Comparison of ENCODE assay signal across 19 mouse cellular contexts in genomic region chrX:166497771-166498170, GRCm38 (mm10). TPM values are rescaled to one million over a fixed set of nuclear protein-coding genes. Genes with fewer than 3 reads are reported as not detected.
DNase-seq lines count a peak whose midpoint lies in the region; ATAC-seq and TF ChIP-seq lines count a peak whose summit lies in the region.
"Had no signal": no experiment of that assay in that cellular context is flagged by ENCODE, and none has a peak within 500 bp of the region (broad histone marks: within the 10 kb centered on the region; RNA-seq: fewer than 3 reads in every experiment).

No protein-coding gene starts in this region.

- 59% methylated on average over 4 of the region's 4 CpGs for WGBS in neural tube, embryonic 12.5 days
- 35% methylated on average over 4 of the region's 4 CpGs for WGBS in neural tube, embryonic 15.5 days

- peak overlapping the region; percentile 48; the same call in 1 of the 2 replicates for H3K27ac ChIP-seq in layer of hippocampus, adult 2 months
- no peak overlapping the region for H3K27ac ChIP-seq in neural tube, embryonic 12.5 days
- H3K27ac ChIP-seq in neural tube, embryonic 15.5 days (replicated peaks): no peak overlapping the region

- H3K36me3 ChIP-seq in neural tube, embryonic 12.5 days: no peaks in the 10 kb centered on the region
- no peaks in the 10 kb centered on the region for H3K36me3 ChIP-seq in neural tube, embryonic 15.5 days
- H3K36me3 ChIP-seq: heart, embryonic 12.5 days had no signal

- H3K4me3 ChIP-seq in layer of hippocampus, adult 2 months: no peak overlapping the region
- H3K4me3 ChIP-seq in neural tube, embryonic 12.5 days: no peak overlapping the region
- no peak overlapping the region for H3K4me3 ChIP-seq in neural tube, embryonic 15.5 days (replicated peaks)
- H3K4me3 ChIP-seq: erythroblast, embryonic 14.5 days; heart, embryonic 12.5 days had no signal

- 0 out of 2 replicates have a peak, but pooled peaks have one; percentile 44 for ATAC-seq in neural tube, embryonic 12.5 days (ENCODE audit: low FRiP score, low read depth)
- no peak for ATAC-seq in neural tube, embryonic 15.5 days (ENCODE audit: low FRiP score)
- peak; percentile 79 for ATAC-seq in common myeloid progenitor, adult 5-6 weeks (replicated peaks; ENCODE audit: low read depth, poor library complexity, severe bottlenecking)
- ATAC-seq: CD4-positive, CD25-positive, alpha-beta regulatory T cell, adult 4 months had no signal

- peak in 1 of 2 experiments; percentile 26 for DNase-seq in layer of hippocampus, adult 2 months (ENCODE audit: low spot score in 2 of 2)
- no peak for DNase-seq in layer of hippocampus, postnatal 25 days (ENCODE audit: extremely low spot score in 1 of 2, low spot score in 1 of 2)
- DNase-seq in mesoderm, embryonic 11.5 days (ENCODE audit: low read depth, low spot score): peak; percentile 25
- no peak for DNase-seq in spleen, postnatal 4 days (ENCODE audit: low spot score in 2 of 2)
- DNase-seq: adrenal gland, adult 2 months; cerebellum, adult 11-12 months; cerebellum, postnatal 25 days; kidney, adult 2 months; kidney, postnatal 25 days; left cerebral cortex, postnatal 4 days; right cerebral cortex, postnatal 4 days; thymus, postnatal 36 days had no signal

- TF ChIP-seq CTCF in layer of hippocampus, adult 2 months (conservative IDR thresholded peaks at IDR 0.05): no peak

- no peaks in the 10 kb centered on the region for H3K4me1 ChIP-seq in neural tube, embryonic 12.5 days
- no peaks in the 10 kb centered on the region for H3K4me1 ChIP-seq in neural tube, embryonic 15.5 days
- H3K4me1 ChIP-seq: heart, embryonic 12.5 days had no signal

- no peak overlapping the region for H3K4me2 ChIP-seq in neural tube, embryonic 12.5 days (replicated peaks)
- H3K4me2 ChIP-seq in neural tube, embryonic 15.5 days: no peak overlapping the region
- H3K4me2 ChIP-seq: heart, embryonic 12.5 days had no signal

- no peaks in the 10 kb centered on the region for H3K9me3 ChIP-seq in neural tube, embryonic 12.5 days
- no peaks in the 10 kb centered on the region for H3K9me3 ChIP-seq in neural tube, embryonic 15.5 days (replicated peaks)
- H3K9me3 ChIP-seq: G1E; heart, embryonic 12.5 days had no signal

- H3K9ac ChIP-seq in neural tube, embryonic 12.5 days: no peak overlapping the region
- H3K9ac ChIP-seq in neural tube, embryonic 15.5 days (replicated peaks): no peak overlapping the region
- H3K9ac ChIP-seq: heart, embryonic 12.5 days had no signal

- H3K27me3 ChIP-seq in neural tube, embryonic 12.5 days (replicated peaks): no peaks in the 10 kb centered on the region
- H3K27me3 ChIP-seq in neural tube, embryonic 15.5 days (replicated peaks): no peaks in the 10 kb centered on the region
- H3K27me3 ChIP-seq: heart, embryonic 12.5 days had no signal

RNA-seq across cellular contexts. Expression of gene Rab9, which starts 18.1 kb away (rescaled TPM):
- 10 to 100 TPM; 38.1 to 39.2 TPM for total RNA-seq in layer of hippocampus, adult 2 months (2021)
- total RNA-seq in layer of hippocampus, postnatal 25 days (2021): 10 to 100 TPM; 38.5 to 39.0 TPM
- polyA plus RNA-seq in neural tube, embryonic 12.5 days (2016; fragmentation: Nextera tagmentation; extraction: Ambion mirVana): 50.5 and 53.1 TPM in 2 replicates
- polyA plus RNA-seq in neural tube, embryonic 15.5 days (2015; fragmentation: Nextera tagmentation; extraction: Ambion mirVana): 51.6 and 52.7 TPM in 2 replicates
- total RNA-seq in common myeloid progenitor, adult 5-6 weeks (2017): 67.4 TPM in 2 replicates

RNA-seq across cellular contexts. Expression of gene Tceanc, which starts 20.6 kb away (rescaled TPM):
- 1 to 10 TPM; 1.6 to 1.7 TPM for total RNA-seq in layer of hippocampus, adult 2 months (2021)
- 1 to 10 TPM; 2.0 to 2.2 TPM for total RNA-seq in layer of hippocampus, postnatal 25 days (2021)
- 11.5 and 12.1 TPM in 2 replicates for polyA plus RNA-seq in neural tube, embryonic 12.5 days (2016; fragmentation: Nextera tagmentation; extraction: Ambion mirVana)
- 4.0 and 4.9 TPM in 2 replicates for polyA plus RNA-seq in neural tube, embryonic 15.5 days (2015; fragmentation: Nextera tagmentation; extraction: Ambion mirVana)
- total RNA-seq in common myeloid progenitor, adult 5-6 weeks (2017): 7.2 and 7.6 TPM in 2 replicates

RNA-seq across cellular contexts. Expression of gene Ofd1, which starts 57.3 kb away (rescaled TPM):
- total RNA-seq in layer of hippocampus, adult 2 months (2021): 1 to 10 TPM; 5.1 to 6.3 TPM
- total RNA-seq in layer of hippocampus, postnatal 25 days (2021): 1 to 10 TPM; 4.5 to 5.1 TPM
- polyA plus RNA-seq in neural tube, embryonic 12.5 days (2016; fragmentation: Nextera tagmentation; extraction: Ambion mirVana): 8.7 and 9.5 TPM in 2 replicates
- polyA plus RNA-seq in neural tube, embryonic 15.5 days (2015; fragmentation: Nextera tagmentation; extraction: Ambion mirVana): 5.7 and 5.9 TPM in 2 replicates
- 13.1 and 15.8 TPM in 2 replicates for total RNA-seq in common myeloid progenitor, adult 5-6 weeks (2017)

RNA-seq across cellular contexts. Expression of gene Trappc2, which starts 57.4 kb away (rescaled TPM):
- total RNA-seq in layer of hippocampus, adult 2 months (2021): 10 to 100 TPM; 49.0 to 59.3 TPM
- total RNA-seq in layer of hippocampus, postnatal 25 days (2021): 10 to 100 TPM; 56.1 to 59.8 TPM
- polyA plus RNA-seq in neural tube, embryonic 12.5 days (2016; fragmentation: Nextera tagmentation; extraction: Ambion mirVana): 55.8 and 62.9 TPM in 2 replicates
- polyA plus RNA-seq in neural tube, embryonic 15.5 days (2015; fragmentation: Nextera tagmentation; extraction: Ambion mirVana): 73.8 and 85.2 TPM in 2 replicates
- 7.9 and 13.0 TPM in 2 replicates for total RNA-seq in common myeloid progenitor, adult 5-6 weeks (2017)
